Mouse (Mus musculus) thymus, adult 2 months (tissue): ENCODE data around the gene Icam1. TPM values are rescaled to one million over a fixed set of nuclear protein-coding genes. Genes with fewer than 3 reads are reported as not detected.
"Not testable (repeated sequence)": the region's sequence is repeated elsewhere in the genome, so short reads cannot be mapped to it uniquely, and the experiment has no call there.

Experiments
- DNase-seq: peaks from one replicate; pipeline ENCODE4 v3.0.0; 2021
- H3K27ac ChIP-seq: fragments of 200-500 bp; 2 replicates; pipeline ENCODE4 v1.5.1; 2012; ENCODE audit warnings: low read length, control low read depth; ENCODE audit not compliant: control insufficient read depth, insufficient read depth
- H3K27me3 ChIP-seq: fragments of 200-500 bp; 2 replicates; pipeline ENCODE4 v1.6.1; 2012; ENCODE audit warnings: mild to moderate bottlenecking, low read length, moderate library complexity, mixed read lengths; ENCODE audit not compliant: control insufficient read depth, insufficient read depth
- H3K36me3 ChIP-seq: fragments of 200-500 bp; 2 replicates; pipeline ENCODE4 v1.6.1; 2012; ENCODE audit warnings: mild to moderate bottlenecking, low read length, moderate library complexity; ENCODE audit not compliant: control insufficient read depth, insufficient read depth
- H3K4me1 ChIP-seq: fragments of 200-500 bp; replicated peaks from 2 replicates; pipeline ENCODE4 v1.6.1; 2012; ENCODE audit warnings: low read length; ENCODE audit not compliant: control insufficient read depth, insufficient read depth
- H3K4me3 ChIP-seq: fragments of 200-500 bp; 2 replicates; pipeline ENCODE4 v1.5.1; 2012; ENCODE audit warnings: mild to moderate bottlenecking, low read length, control low read depth, moderate library complexity; ENCODE audit not compliant: control insufficient read depth, insufficient read depth
- CTCF ChIP-seq: fragments of 200-500 bp; IDR thresholded peaks from 2 replicates; pipeline ENCODE4 v1.5.1; 2012; ENCODE audit warnings: mild to moderate bottlenecking, control low read depth, low read length, moderate library complexity, borderline replicate concordance; ENCODE audit not compliant: control insufficient read depth, poor library complexity, insufficient read depth; ENCODE audit errors: extremely low read depth
- POLR2A ChIP-seq: fragments of 200-500 bp; IDR thresholded peaks from 2 replicates; pipeline ENCODE4 v1.6.1; 2012; ENCODE audit warnings: mild to moderate bottlenecking, low read length, control low read depth, moderate library complexity; ENCODE audit not compliant: control insufficient read depth, poor library complexity, insufficient read depth; ENCODE audit errors: extremely low read depth
- WGBS: fragments of 180-500 bp; shearing (Covaris S2); methylation state at CpG from one replicate; pipeline ENCODE4 v1.1.7; 2018; 5-methylcytosine and 5-hydroxymethylcytosine counted together
- polyA plus RNA-seq: library from polyadenylated mRNA; depleted of rRNA; stranded (reverse); fragments of >200 nt; gene quantifications from 2 replicates; pipeline ENCODE4 v1.2.3, GENCODE M21; 2012

Gene Icam1
- polyA plus RNA-seq, 1 experiment, result 90.8 TPM

- no peak overlapping the region for H3K4me3 ChIP-seq
Measured at GRCm38 (mm10) chr9:21043563-21043962, 27.8 kb downstream of the Icam1 start.

DNA sequence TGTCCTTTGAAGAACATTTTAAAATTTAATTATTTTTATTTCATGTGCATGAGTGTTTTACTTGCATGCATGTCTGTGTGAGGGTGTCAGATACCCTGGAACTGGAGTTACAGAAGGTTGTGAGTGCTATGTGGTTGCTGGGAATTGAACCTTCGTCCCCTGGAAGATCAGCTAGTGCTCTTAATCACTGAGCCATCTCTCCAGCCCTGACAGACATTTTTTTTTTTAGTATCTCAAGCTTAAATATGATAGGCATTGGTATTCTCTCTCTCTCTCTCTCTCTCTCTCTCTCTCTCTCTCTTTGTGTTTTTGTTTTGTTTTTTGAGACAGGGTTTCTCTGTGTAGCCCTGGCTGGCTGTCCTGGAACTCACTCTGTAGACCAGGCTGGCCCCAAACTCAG is 29.0 kb downstream of the Icam1 start:
- not testable (repeated sequence) for H3K4me1 ChIP-seq

More at GRCm38 (mm10) chr9:21043563-21043962, 27.8 kb downstream of the Icam1 start:
- no peak for DNase-seq
- Histone ChIP-seq H3K27ac (no peak overlapping the region), H3K27me3 (peaks cover under 1% of the 10 kb centered on the region; the same call in 1 of the 2 replicates), H3K4me1 (no peaks in the 10 kb centered on the region), H3K36me3 (no peaks in the 10 kb centered on the region)
- 85% methylated on average over 4 of the region's 4 CpGs for WGBS
- TF ChIP-seq POLR2A (no peak), CTCF (no peak)

GRCm38 (mm10) chr9:21045235-21045634 is 29.4 kb downstream of the Icam1 start:
- no peak for DNase-seq
- TF ChIP-seq CTCF (no peak), POLR2A (no peak)
- H3K27me3 ChIP-seq, result no peaks in the 10 kb centered on the region; the same call in 1 of the 2 replicates
- H3K4me3 ChIP-seq, result no peak overlapping the region
- no peak overlapping the region for H3K27ac ChIP-seq
- no peaks in the 10 kb centered on the region for H3K4me1 ChIP-seq
- WGBS, result 81% methylated on average over 3 of the region's 3 CpGs
- H3K36me3 ChIP-seq, result no peaks in the 10 kb centered on the region

More for the DNA sequence above, 29.0 kb downstream of the Icam1 start:
- not testable (repeated sequence) for DNase-seq, H3K27ac ChIP-seq, H3K4me3 ChIP-seq, H3K36me3 ChIP-seq, H3K27me3 ChIP-seq
- 84% methylated on average over 1 of the region's 1 CpGs for WGBS

DNA sequence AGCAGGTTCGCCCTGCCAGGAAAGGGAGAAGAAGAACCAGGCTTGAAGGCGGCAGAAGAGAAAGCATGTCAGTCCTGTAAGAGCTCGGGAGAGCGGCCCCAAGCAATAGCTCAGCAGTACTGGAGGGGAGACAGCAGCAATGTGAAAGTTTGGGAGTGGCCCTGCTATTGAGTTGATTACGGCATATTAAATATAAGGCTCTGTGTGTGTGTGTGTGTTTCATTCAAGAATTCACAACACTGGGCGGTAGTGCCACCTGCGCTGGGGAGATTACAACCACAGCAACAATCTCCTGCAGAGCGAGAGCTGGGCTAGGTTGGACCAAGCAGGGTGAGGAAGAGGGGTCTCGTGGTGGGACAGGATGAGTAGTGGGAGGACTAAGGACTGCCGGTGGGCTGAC is 35.8 kb downstream of the Icam1 start:
- TF ChIP-seq POLR2A, result no peak
- no peak for TF ChIP-seq CTCF
- no peak overlapping the region for H3K27ac ChIP-seq
- no peak overlapping the region for H3K4me3 ChIP-seq
- no peaks in the 10 kb centered on the region for H3K4me1 ChIP-seq
- no peak for DNase-seq
- H3K36me3 ChIP-seq, result no peaks in the 10 kb centered on the region
- 85% methylated on average over 10 of the region's 10 CpGs for WGBS
- H3K27me3 ChIP-seq, result no peaks in the 10 kb centered on the region

- Histone ChIP-seq H3K4me3 (no peak overlapping the region), H3K4me1 (no peaks in the 10 kb centered on the region), H3K27ac (no peak overlapping the region), H3K27me3 (no peaks in the 10 kb centered on the region), H3K36me3 (no peaks in the 10 kb centered on the region)
- TF ChIP-seq CTCF, result no peak
- no peak for TF ChIP-seq POLR2A
- 96% methylated on average over 2 of the region's 2 CpGs for WGBS
- no peak for DNase-seq
Measured at GRCm38 (mm10) chr9:21062928-21063327, 47.1 kb downstream of the Icam1 start.

GRCm38 (mm10) chr9:21067006-21067684 is 51.4 kb downstream of the Icam1 start, which contains the start of gene Zglp1:
Gene Zglp1, minus strand, starts transcription at chr9:21067093.
- Histone ChIP-seq H3K27ac (no peak within 1 kb of the TSS), H3K27me3 (no peaks in the 10 kb centered on the region), H3K36me3 (no peaks in the 10 kb centered on the region), H3K4me1 (no peaks in the 10 kb centered on the region; the same call in 1 of the 2 replicates), H3K4me3 (no peak within 1 kb of the TSS)
- DNase-seq, result no peak
- 98% methylated on average over 27 of the region's 27 CpGs for WGBS
- TF ChIP-seq POLR2A, result no peak
- TF ChIP-seq CTCF, result no peak

DNA sequence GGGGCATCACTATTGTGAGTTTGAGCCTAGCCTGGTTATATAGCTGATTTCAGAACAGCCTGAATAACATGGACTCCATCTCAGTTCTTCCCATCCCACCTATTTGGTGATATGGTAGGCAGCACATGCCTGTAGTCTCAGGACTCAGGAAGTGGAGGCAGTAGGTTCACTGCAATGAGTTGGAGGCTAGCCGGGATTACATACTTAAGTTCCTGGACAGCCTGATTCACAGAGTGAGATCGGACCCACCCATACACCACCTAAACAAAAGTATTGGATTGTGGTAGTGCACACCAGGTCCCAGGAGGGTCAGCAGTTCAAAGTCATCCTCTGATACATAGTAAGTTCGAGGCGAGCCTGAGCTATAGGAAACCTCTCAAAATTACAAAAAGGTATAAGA is 56.9 kb downstream of the Icam1 start:
- H3K36me3 ChIP-seq, result peaks cover 27% of the 10 kb centered on the region
- no peaks in the 10 kb centered on the region for H3K27me3 ChIP-seq
- peak overlapping the region; percentile 67 for H3K4me3 ChIP-seq
- peaks cover 4% of the 10 kb centered on the region; the same call in 1 of the 2 replicates for H3K4me1 ChIP-seq
- H3K27ac ChIP-seq, result no peak overlapping the region
- no peak for DNase-seq
- no peak for TF ChIP-seq POLR2A
- no peak for TF ChIP-seq CTCF
- 15% methylated on average over 4 of the region's 4 CpGs for WGBS
